Mouse (Mus musculus) midbrain, embryonic 15.5 days (tissue): ENCODE measurements around the gene Aoc3. TPM values are rescaled to one million over a fixed set of nuclear protein-coding genes. Genes with fewer than 3 reads are reported as not detected.

ENCODE experiments used
- ATAC-seq: fragments of 200-750 bp; cut with Nextera tagmentation; replicated peaks from 2 replicates; pipeline ENCODE4 v1.8.0; 2017; ENCODE audit warnings: moderate TSS enrichment
- H3K27ac ChIP-seq: fragments of 300-500 bp; sonication (generic); 2 replicates; pipeline ENCODE4 v1.5.1; 2015; ENCODE audit warnings: mild to moderate bottlenecking, inconsistent platforms
- H3K27me3 ChIP-seq: fragments of 300-500 bp; sonication (generic); replicated peaks from 2 replicates; pipeline ENCODE4 v1.6.1; 2015; ENCODE audit warnings: inconsistent platforms
- H3K36me3 ChIP-seq: fragments of 300-500 bp; sonication (generic); replicated peaks from 2 replicates; pipeline ENCODE4 v1.6.1; 2015; ENCODE audit warnings: inconsistent platforms
- H3K4me1 ChIP-seq: fragments of 300-500 bp; sonication (generic); 2 replicates; pipeline ENCODE4 v1.6.1; 2015; ENCODE audit warnings: inconsistent platforms
- H3K4me2 ChIP-seq: fragments of 300-500 bp; sonication (generic); 2 replicates; pipeline ENCODE4 v1.6.1; 2015; ENCODE audit warnings: inconsistent platforms, mild to moderate bottlenecking, moderate library complexity
- H3K4me3 ChIP-seq: fragments of 300-500 bp; sonication (generic); 2 replicates; pipeline ENCODE4 v1.5.1; 2015; ENCODE audit warnings: mild to moderate bottlenecking, inconsistent platforms
- H3K9ac ChIP-seq: fragments of 300-500 bp; sonication (generic); 2 replicates; pipeline ENCODE4 v1.6.1; 2015; ENCODE audit warnings: mild to moderate bottlenecking, inconsistent platforms
- H3K9me3 ChIP-seq: fragments of 300-500 bp; sonication (generic); 2 replicates; pipeline ENCODE4 v1.6.1; 2016; ENCODE audit warnings: inconsistent platforms
- WGBS: fragments of 180-500 bp; shearing (Covaris S2); methylation state at CpG from one replicate; pipeline ENCODE4 v1.1.7; 2015; ENCODE audit warnings: mixed read lengths; 5-methylcytosine and 5-hydroxymethylcytosine counted together
- polyA plus RNA-seq: library from polyadenylated mRNA; unstranded; fragments of >200 nt; fragmentation: Nextera tagmentation; extraction: Ambion mirVana; gene quantifications from 2 replicates; pipeline ENCODE4 v1.2.1, GENCODE M21; 2015

Gene Aoc3
- 0.06 TPM in 1 of 2 replicates, not detected in the other for polyA plus RNA-seq

- no peaks in the 10 kb centered on the region for H3K9me3 ChIP-seq
- H3K27ac ChIP-seq = no peak within 1 kb of the TSS
- H3K4me1 ChIP-seq = no peaks in the 10 kb centered on the region
- H3K9ac ChIP-seq = no peak within 1 kb of the TSS
- no peak within 1 kb of the TSS for H3K4me3 ChIP-seq
- WGBS = 73% methylated on average over 7 of the region's 7 CpGs
- H3K36me3 ChIP-seq = 0 out of 2 replicates have a peak, but pooled peaks cover 5% of the 10 kb centered on the region
- H3K4me2 ChIP-seq = no peak within 1 kb of the TSS
- no peaks in the 10 kb centered on the region for H3K27me3 ChIP-seq
- ATAC-seq = no peak
These were observed at the start of gene Aoc3 for GRCm38 (mm10) chr11:101330371-101330924. Gene Aoc3 (plus strand): TSS chr11:101330605.

- ATAC-seq = no peak
- 53% methylated on average over 7 of the region's 7 CpGs for WGBS
These were observed 49.6 kb upstream of the Aoc3 start for GRCm38 (mm10) chr11:101280837-101281236.

GRCm38 (mm10) chr11:101282896-101283295 lies 47.5 kb upstream of the Aoc3 start:
- Histone ChIP-seq H3K9ac (no peak overlapping the region), H3K36me3 (0 out of 2 replicates have a peak, but pooled peaks cover 4% of the 10 kb centered on the region), H3K4me1 (peaks cover 10% of the 10 kb centered on the region), H3K9me3 (no peaks in the 10 kb centered on the region), H3K4me2 (no peak overlapping the region), H3K27ac (no peak overlapping the region), H3K4me3 (no peak overlapping the region), H3K27me3 (no peaks in the 10 kb centered on the region)
- WGBS = 38% methylated on average over 5 of the region's 5 CpGs
- no peak for ATAC-seq

More at GRCm38 (mm10) chr11:101280837-101281236, 49.6 kb upstream of the Aoc3 start:
- Histone ChIP-seq H3K36me3 (no peaks in the 10 kb centered on the region), H3K4me2 (no peak overlapping the region), H3K9ac (no peak overlapping the region), H3K27ac (no peak overlapping the region), H3K4me1 (peaks cover 30% of the 10 kb centered on the region), H3K9me3 (no peaks in the 10 kb centered on the region), H3K27me3 (no peaks in the 10 kb centered on the region), H3K4me3 (no peak overlapping the region)

GRCm38 (mm10) chr11:101283805-101284204 lies 46.6 kb upstream of the Aoc3 start:
- no peak for ATAC-seq
- WGBS = 82% methylated on average over 4 of the region's 4 CpGs

GRCm38 (mm10) chr11:101287306-101287705 lies 43.1 kb upstream of the Aoc3 start:
- WGBS = 85% methylated on average over 9 of the region's 9 CpGs
- peaks cover 27% of the 10 kb centered on the region for H3K36me3 ChIP-seq
- H3K9me3 ChIP-seq = no peaks in the 10 kb centered on the region
- H3K27me3 ChIP-seq = no peaks in the 10 kb centered on the region
- H3K4me2 ChIP-seq = no peak overlapping the region
- no peak overlapping the region for H3K9ac ChIP-seq
- no peak for ATAC-seq
- H3K4me3 ChIP-seq = no peak overlapping the region
- no peak overlapping the region for H3K27ac ChIP-seq
- no peaks in the 10 kb centered on the region for H3K4me1 ChIP-seq

More at GRCm38 (mm10) chr11:101283805-101284204, 46.6 kb upstream of the Aoc3 start:
- Histone ChIP-seq H3K4me2 (no peak overlapping the region), H3K36me3 (peaks cover 4% of the 10 kb centered on the region; the same call in 1 of the 2 replicates), H3K27me3 (no peaks in the 10 kb centered on the region), H3K27ac (no peak overlapping the region), H3K4me1 (peaks cover 6% of the 10 kb centered on the region), H3K9me3 (no peaks in the 10 kb centered on the region), H3K4me3 (no peak overlapping the region), H3K9ac (no peak overlapping the region)

GRCm38 (mm10) chr11:101291231-101291630 lies 39.2 kb upstream of the Aoc3 start:
- no peak for ATAC-seq
- WGBS = 97% methylated on average over 8 of the region's 8 CpGs
- Histone ChIP-seq H3K9me3 (no peaks in the 10 kb centered on the region), H3K4me1 (no peaks in the 10 kb centered on the region), H3K36me3 (peaks cover 34% of the 10 kb centered on the region), H3K4me3 (no peak overlapping the region), H3K27me3 (no peaks in the 10 kb centered on the region), H3K27ac (no peak overlapping the region), H3K4me2 (no peak overlapping the region), H3K9ac (no peak overlapping the region)

- Histone ChIP-seq H3K9ac (no peak overlapping the region), H3K9me3 (no peaks in the 10 kb centered on the region), H3K4me3 (no peak overlapping the region), H3K27me3 (no peaks in the 10 kb centered on the region), H3K4me2 (no peak overlapping the region), H3K4me1 (peaks cover 3% of the 10 kb centered on the region), H3K36me3 (peaks cover 25% of the 10 kb centered on the region), H3K27ac (no peak overlapping the region)
- ATAC-seq = no peak
- WGBS = 92% methylated on average over 8 of the region's 8 CpGs
These were observed 35.2 kb upstream of the Aoc3 start for GRCm38 (mm10) chr11:101295191-101295590.

- Histone ChIP-seq H3K9ac (peak overlapping the region; percentile 85; the same call in 1 of the 2 replicates), H3K9me3 (no peaks in the 10 kb centered on the region), H3K36me3 (peaks cover 5% of the 10 kb centered on the region; the same call in 1 of the 2 replicates), H3K4me2 (peak overlapping the region; percentile 97), H3K27ac (no peak overlapping the region), H3K4me3 (peak overlapping the region; percentile 93), H3K4me1 (peaks cover 21% of the 10 kb centered on the region), H3K27me3 (no peaks in the 10 kb centered on the region)
- 67% methylated on average over 7 of the region's 7 CpGs for WGBS
- ATAC-seq = no peak
These were observed 29.5 kb upstream of the Aoc3 start for GRCm38 (mm10) chr11:101300881-101301280.

- Histone ChIP-seq H3K36me3 (0 out of 2 replicates have a peak, but pooled peaks cover 4% of the 10 kb centered on the region), H3K9me3 (no peaks in the 10 kb centered on the region), H3K4me1 (peaks cover 21% of the 10 kb centered on the region), H3K4me3 (peak overlapping the region; percentile 93), H3K4me2 (peak overlapping the region; percentile 97), H3K27me3 (no peaks in the 10 kb centered on the region), H3K27ac (peak overlapping the region; percentile 77), H3K9ac (peak overlapping the region; percentile 85)
- ATAC-seq = peak; percentile 60; the same call in 1 of the 2 replicates
- WGBS = 17% methylated on average over 26 of the region's 26 CpGs
These were observed 29.0 kb upstream of the Aoc3 start for GRCm38 (mm10) chr11:101301299-101302003.

- peak within 1 kb of the TSS; percentile 93 for H3K4me3 ChIP-seq
These were observed 28.2 kb upstream of the Aoc3 start, which contains the start of gene Becn1 for GRCm38 (mm10) chr11:101302004-101302798. Gene Becn1 (minus strand): TSS chr11:101302286.

GRCm38 (mm10) chr11:101307744-101308143 lies 22.7 kb upstream of the Aoc3 start:
- H3K4me2 ChIP-seq = no peak overlapping the region
- H3K4me3 ChIP-seq = no peak overlapping the region
- 0 out of 2 replicates have a peak, but pooled peaks cover 3% of the 10 kb centered on the region for H3K27me3 ChIP-seq
- 30% methylated on average over 5 of the region's 5 CpGs for WGBS
- ATAC-seq = no peak
- H3K4me1 ChIP-seq = no peaks in the 10 kb centered on the region
- H3K27ac ChIP-seq = no peak overlapping the region
- H3K36me3 ChIP-seq = no peaks in the 10 kb centered on the region
- no peaks in the 10 kb centered on the region for H3K9me3 ChIP-seq
- no peak overlapping the region for H3K9ac ChIP-seq

More at GRCm38 (mm10) chr11:101302004-101302798, 28.2 kb upstream of the Aoc3 start, which contains the start of gene Becn1:
- WGBS = 7% methylated on average over 39 of the region's 39 CpGs
- peak within 1 kb of the TSS; percentile 97 for H3K4me2 ChIP-seq
- 0 out of 2 replicates have a peak, but pooled peaks cover 4% of the 10 kb centered on the region for H3K36me3 ChIP-seq
- peak within 1 kb of the TSS; percentile 77 for H3K27ac ChIP-seq
- H3K27me3 ChIP-seq = no peaks in the 10 kb centered on the region
- peak; percentile 94 for ATAC-seq
- no peaks in the 10 kb centered on the region for H3K9me3 ChIP-seq
- peaks cover 21% of the 10 kb centered on the region for H3K4me1 ChIP-seq
- H3K9ac ChIP-seq = peak within 1 kb of the TSS; percentile 85

- Histone ChIP-seq H3K27me3 (0 out of 2 replicates have a peak, but pooled peaks cover 3% of the 10 kb centered on the region), H3K36me3 (no peaks in the 10 kb centered on the region), H3K27ac (no peak overlapping the region), H3K9me3 (no peaks in the 10 kb centered on the region), H3K4me1 (0 out of 2 replicates have a peak, but pooled peaks cover 2% of the 10 kb centered on the region), H3K4me2 (no peak overlapping the region), H3K9ac (no peak overlapping the region), H3K4me3 (no peak overlapping the region)
- no peak for ATAC-seq
- whole genome bisulfite sequencing = 91% methylated on average over 3 of the region's 3 CpGs
These were observed 19.3 kb upstream of the Aoc3 start for GRCm38 (mm10) chr11:101311083-101311482.
